Mouse (Mus musculus): ENCODE data around the gene Gga3. TPM values are rescaled to one million over a fixed set of nuclear protein-coding genes. Genes with fewer than 3 reads are reported as not detected.
A peak's percentile ranks its signal among the peaks of the same experiment; 100 is the strongest.

Gene Gga3
- total and polyA plus RNA-seq, 2 experiments from 2014 or later, result 7.0 to 11.8 TPM

GRCm38 (mm10) chr11:115640978-115641663 is 37.3 kb upstream of the Gga3 start:
- no peak for TF ChIP-seq EP300 (IDR thresholded peaks at IDR 0.05; ENCODE audit: low read depth)
- TF ChIP-seq CTCF (IDR thresholded peaks at IDR 0.05; ENCODE audit: low read depth), result no peak
- no peak overlapping the region for H3K4me2 ChIP-seq (ENCODE audit: low read depth, low read length)
- peaks cover 16% of the 10 kb centered on the region; the same call in 1 of the 2 replicates for H3K36me3 ChIP-seq (replicated peaks; ENCODE audit: control insufficient read depth, insufficient read depth, low read length)
- no peak overlapping the region for H3K4me3 ChIP-seq (ENCODE audit: low read depth, low read length)
- H3K27me3 ChIP-seq (ENCODE audit: control insufficient read depth, insufficient read depth, low read length), result no peaks in the 10 kb centered on the region
- H3K9me3 ChIP-seq (replicated peaks; ENCODE audit: control insufficient read depth, low read length), result no peaks in the 10 kb centered on the region
- H3K9ac ChIP-seq (replicated peaks; ENCODE audit: low read depth, low read length), result no peak overlapping the region
- no peak overlapping the region for H3K27ac ChIP-seq (ENCODE audit: low read depth)
- H3K4me1 ChIP-seq (ENCODE audit: control insufficient read depth, insufficient read depth), result no peaks in the 10 kb centered on the region
- DNase-seq (ENCODE audit: low spot score) (no peak), ATAC-seq (ENCODE audit: insufficient read depth, low read depth) (peak; percentile 24; the same call in 1 of the 2 replicates)
- WGBS, result 44% methylated on average over 14 of the region's 14 CpGs

GRCm38 (mm10) chr11:115640311-115640828 is 36.5 kb upstream of the Gga3 start:
- no peak overlapping the region for H3K9ac ChIP-seq (replicated peaks; ENCODE audit: low read depth, low read length)
- H3K4me1 ChIP-seq (ENCODE audit: control insufficient read depth, insufficient read depth), result no peaks in the 10 kb centered on the region
- ATAC-seq (ENCODE audit: insufficient read depth, low read depth), result no peak
- no peak overlapping the region for H3K4me3 ChIP-seq (ENCODE audit: low read depth, low read length)
- H3K27me3 ChIP-seq (ENCODE audit: control insufficient read depth, insufficient read depth, low read length), result no peaks in the 10 kb centered on the region
- no peaks in the 10 kb centered on the region for H3K9me3 ChIP-seq (replicated peaks; ENCODE audit: control insufficient read depth, low read length)
- no peak overlapping the region for H3K4me2 ChIP-seq (ENCODE audit: low read depth, low read length)
- 78% methylated on average over 3 of the region's 4 CpGs for WGBS
- H3K27ac ChIP-seq (ENCODE audit: low read depth), result no peak overlapping the region
- DNase-seq (ENCODE audit: low spot score), result no peak
- peaks cover 12% of the 10 kb centered on the region; the same call in 1 of the 2 replicates for H3K36me3 ChIP-seq (replicated peaks; ENCODE audit: control insufficient read depth, insufficient read depth, low read length)
- TF ChIP-seq CTCF (IDR thresholded peaks at IDR 0.05; ENCODE audit: low read depth) (no peak), EP300 (IDR thresholded peaks at IDR 0.05; ENCODE audit: low read depth) (no peak)

DNA sequence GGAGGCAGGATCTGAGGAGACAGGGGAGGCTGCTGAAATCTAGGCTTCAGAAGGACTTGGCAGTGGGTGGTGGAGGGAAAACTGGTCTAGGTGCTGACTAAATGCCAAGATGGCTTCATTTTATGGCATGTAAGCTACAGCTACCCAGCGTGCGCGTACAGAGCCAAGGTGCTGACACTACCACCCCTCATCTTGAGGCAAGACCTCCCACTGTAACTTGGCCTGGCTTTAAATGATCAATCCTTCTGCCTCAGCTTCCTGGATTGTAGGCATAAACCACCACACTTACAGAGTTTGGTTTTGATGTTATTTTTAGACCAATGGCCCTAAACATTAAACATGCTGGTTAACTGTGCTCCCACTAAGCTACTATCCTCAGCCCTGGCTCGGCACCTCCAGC is 35.7 kb upstream of the Gga3 start:
- TF ChIP-seq CTCF (IDR thresholded peaks at IDR 0.05; ENCODE audit: low read depth), result no peak
- no peak for TF ChIP-seq EP300 (IDR thresholded peaks at IDR 0.05; ENCODE audit: low read depth)
- Histone ChIP-seq H3K9me3 (replicated peaks; ENCODE audit: control insufficient read depth, low read length) (no peaks in the 10 kb centered on the region), H3K27ac (ENCODE audit: low read depth) (no peak overlapping the region), H3K9ac (replicated peaks; ENCODE audit: low read depth, low read length) (no peak overlapping the region; the same call in 1 of the 2 replicates), H3K4me2 (ENCODE audit: low read depth, low read length) (no peak overlapping the region), H3K36me3 (replicated peaks; ENCODE audit: control insufficient read depth, insufficient read depth, low read length) (peaks cover 5% of the 10 kb centered on the region; the same call in 1 of the 2 replicates), H3K4me1 (ENCODE audit: control insufficient read depth, insufficient read depth) (no peaks in the 10 kb centered on the region), H3K4me3 (ENCODE audit: low read depth, low read length) (no peak overlapping the region), H3K27me3 (ENCODE audit: control insufficient read depth, insufficient read depth, low read length) (no peaks in the 10 kb centered on the region)
- ATAC-seq (ENCODE audit: insufficient read depth, low read depth) (no peak), DNase-seq (ENCODE audit: low spot score) (no peak)
- WGBS, result 66% methylated on average over 4 of the region's 4 CpGs

DNA sequence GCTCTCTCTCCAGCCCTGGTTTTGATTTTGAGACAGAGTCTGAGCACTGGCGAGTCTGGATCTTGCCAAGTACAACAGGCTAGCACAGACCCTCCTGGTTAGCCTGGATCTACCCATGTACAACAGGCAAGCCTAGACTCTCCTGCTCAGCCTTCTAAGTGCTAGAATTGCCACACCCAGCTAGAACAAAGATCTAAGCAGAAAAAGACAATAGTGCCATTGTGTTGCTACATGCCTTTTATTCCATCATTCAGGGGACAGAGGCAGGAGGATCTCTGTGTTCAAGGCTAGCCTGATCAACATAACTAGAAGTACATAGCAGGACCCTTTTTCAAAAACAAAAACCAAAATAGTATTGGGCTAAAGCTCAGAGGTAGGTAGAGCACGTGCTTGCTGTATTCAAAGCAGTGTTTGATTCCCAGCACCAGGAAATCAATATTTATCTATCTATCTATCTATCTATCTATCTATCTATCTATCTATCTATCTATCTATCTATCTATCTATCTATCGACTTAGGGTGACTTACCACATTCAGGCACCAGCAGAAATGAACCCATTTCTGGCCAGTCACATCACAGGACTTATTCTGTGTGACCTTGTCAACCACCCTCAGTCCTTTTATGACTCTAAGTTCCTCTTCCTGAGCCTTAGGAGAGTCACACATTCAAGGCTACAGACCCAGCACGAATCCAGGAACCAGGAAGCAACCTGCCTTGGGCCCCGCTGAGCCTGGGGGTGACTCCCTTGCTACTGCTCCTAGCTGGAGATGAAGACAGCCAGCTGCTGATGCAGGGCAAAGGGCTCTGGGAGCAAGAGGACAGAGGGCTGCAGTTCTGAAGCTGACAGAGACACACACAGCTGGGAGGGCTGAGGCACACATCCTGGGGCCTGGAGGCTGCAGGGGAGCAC is 34.9 kb upstream of the Gga3 start:
- H3K36me3 ChIP-seq (replicated peaks; ENCODE audit: control insufficient read depth, insufficient read depth, low read length), result no peaks in the 10 kb centered on the region
- no peak overlapping the region for H3K4me2 ChIP-seq (ENCODE audit: low read depth, low read length)
- no peaks in the 10 kb centered on the region for H3K27me3 ChIP-seq (ENCODE audit: control insufficient read depth, insufficient read depth, low read length)
- H3K27ac ChIP-seq (ENCODE audit: low read depth), result no peak overlapping the region
- 55% methylated on average over 5 of the region's 5 CpGs for WGBS
- no peak overlapping the region; the same call in 1 of the 2 replicates for H3K9ac ChIP-seq (replicated peaks; ENCODE audit: low read depth, low read length)
- no peak for DNase-seq (ENCODE audit: low spot score)
- TF ChIP-seq EP300 (IDR thresholded peaks at IDR 0.05; ENCODE audit: low read depth) (no peak), CTCF (IDR thresholded peaks at IDR 0.05; ENCODE audit: low read depth) (no peak)
- no peaks in the 10 kb centered on the region for H3K4me1 ChIP-seq (ENCODE audit: control insufficient read depth, insufficient read depth)
- no peak for ATAC-seq (ENCODE audit: insufficient read depth, low read depth)
- no peaks in the 10 kb centered on the region for H3K9me3 ChIP-seq (replicated peaks; ENCODE audit: control insufficient read depth, low read length)
- H3K4me3 ChIP-seq (ENCODE audit: low read depth, low read length), result no peak overlapping the region

DNA sequence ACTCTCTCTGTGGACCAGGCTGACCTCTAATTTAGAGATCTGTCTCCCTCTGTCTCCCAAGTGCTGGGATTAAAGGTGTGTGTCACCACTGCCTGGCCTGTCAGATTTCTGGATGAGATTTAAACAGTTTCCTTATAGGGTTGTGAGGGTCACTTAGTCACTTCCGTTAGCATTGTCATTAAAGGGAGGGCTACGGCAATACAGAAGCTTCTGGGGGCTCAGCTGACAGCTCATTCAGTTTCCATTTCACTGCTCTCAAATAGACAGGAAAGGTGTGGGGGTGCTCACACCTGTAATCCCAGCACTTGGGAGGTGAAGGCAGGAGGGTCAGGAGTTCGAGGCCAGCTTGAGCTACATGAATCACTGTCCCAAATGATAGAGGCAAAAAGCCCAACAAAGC is 33.1 kb upstream of the Gga3 start:
- Histone ChIP-seq H3K9ac (replicated peaks; ENCODE audit: low read depth, low read length) (no peak overlapping the region), H3K9me3 (replicated peaks; ENCODE audit: control insufficient read depth, low read length) (no peaks in the 10 kb centered on the region), H3K27ac (ENCODE audit: low read depth) (no peak overlapping the region), H3K4me2 (ENCODE audit: low read depth, low read length) (no peak overlapping the region), H3K4me3 (ENCODE audit: low read depth, low read length) (no peak overlapping the region), H3K36me3 (replicated peaks; ENCODE audit: control insufficient read depth, insufficient read depth, low read length) (no peaks in the 10 kb centered on the region), H3K27me3 (ENCODE audit: control insufficient read depth, insufficient read depth, low read length) (no peaks in the 10 kb centered on the region), H3K4me1 (ENCODE audit: control insufficient read depth, insufficient read depth) (no peaks in the 10 kb centered on the region)
- 61% methylated on average over 3 of the region's 3 CpGs for WGBS
- TF ChIP-seq CTCF (IDR thresholded peaks at IDR 0.05; ENCODE audit: low read depth) (no peak), EP300 (IDR thresholded peaks at IDR 0.05; ENCODE audit: low read depth) (no peak)
- no peak for DNase-seq (ENCODE audit: low spot score)
- no peak for ATAC-seq (ENCODE audit: insufficient read depth, low read depth)
